Mouse (Mus musculus) midbrain, embryonic 15.5 days (tissue): ENCODE results near the gene Rbms3. TPM values are rescaled to one million over a fixed set of nuclear protein-coding genes. Genes with fewer than 3 reads are reported as not detected.
A peak's percentile ranks its signal among the peaks of the same experiment; 100 is the strongest.

Experiments used
- ATAC-seq: fragments of 200-750 bp; cut with Nextera tagmentation; replicated peaks from 2 replicates; pipeline ENCODE4 v1.8.0; 2017; ENCODE audit warnings: moderate TSS enrichment
- H3K27ac ChIP-seq: fragments of 300-500 bp; sonication (generic); 2 replicates; pipeline ENCODE4 v1.5.1; 2015; ENCODE audit warnings: mild to moderate bottlenecking, inconsistent platforms
- H3K27me3 ChIP-seq: fragments of 300-500 bp; sonication (generic); replicated peaks from 2 replicates; pipeline ENCODE4 v1.6.1; 2015; ENCODE audit warnings: inconsistent platforms
- H3K36me3 ChIP-seq: fragments of 300-500 bp; sonication (generic); replicated peaks from 2 replicates; pipeline ENCODE4 v1.6.1; 2015; ENCODE audit warnings: inconsistent platforms
- H3K4me1 ChIP-seq: fragments of 300-500 bp; sonication (generic); 2 replicates; pipeline ENCODE4 v1.6.1; 2015; ENCODE audit warnings: inconsistent platforms
- H3K4me2 ChIP-seq: fragments of 300-500 bp; sonication (generic); 2 replicates; pipeline ENCODE4 v1.6.1; 2015; ENCODE audit warnings: inconsistent platforms, mild to moderate bottlenecking, moderate library complexity
- H3K4me3 ChIP-seq: fragments of 300-500 bp; sonication (generic); 2 replicates; pipeline ENCODE4 v1.5.1; 2015; ENCODE audit warnings: mild to moderate bottlenecking, inconsistent platforms
- H3K9ac ChIP-seq: fragments of 300-500 bp; sonication (generic); 2 replicates; pipeline ENCODE4 v1.6.1; 2015; ENCODE audit warnings: mild to moderate bottlenecking, inconsistent platforms
- H3K9me3 ChIP-seq: fragments of 300-500 bp; sonication (generic); 2 replicates; pipeline ENCODE4 v1.6.1; 2016; ENCODE audit warnings: inconsistent platforms
- WGBS: fragments of 180-500 bp; shearing (Covaris S2); methylation state at CpG from one replicate; pipeline ENCODE4 v1.1.7; 2015; ENCODE audit warnings: mixed read lengths; 5-methylcytosine and 5-hydroxymethylcytosine counted together
- polyA plus RNA-seq: library from polyadenylated mRNA; unstranded; fragments of >200 nt; fragmentation: Nextera tagmentation; extraction: Ambion mirVana; gene quantifications from 2 replicates; pipeline ENCODE4 v1.2.1, GENCODE M21; 2015

Gene Rbms3
- polyA plus RNA-seq, 1 experiment from 2014 or later = 51.9 TPM

GRCm38 (mm10) chr9:116802602-116803001 lies 827.1 kb downstream of the Rbms3 start:
- Histone ChIP-seq H3K9me3 (no peaks in the 10 kb centered on the region), H3K4me1 (peaks cover 11% of the 10 kb centered on the region), H3K27ac (no peak overlapping the region), H3K9ac (no peak overlapping the region), H3K4me3 (no peak overlapping the region), H3K27me3 (no peaks in the 10 kb centered on the region), H3K36me3 (no peaks in the 10 kb centered on the region), H3K4me2 (no peak overlapping the region)
- no peak for ATAC-seq
- WGBS = 71% methylated on average over 7 of the region's 7 CpGs

GRCm38 (mm10) chr9:116795240-116795955 lies 834.3 kb downstream of the Rbms3 start:
- no peaks in the 10 kb centered on the region for H3K36me3 ChIP-seq
- no peak overlapping the region for H3K27ac ChIP-seq
- H3K9me3 ChIP-seq = no peaks in the 10 kb centered on the region
- whole genome bisulfite sequencing = 31% methylated on average over 2 of the region's 2 CpGs
- no peak overlapping the region for H3K4me3 ChIP-seq
- ATAC-seq = no peak
- H3K4me1 ChIP-seq = no peaks in the 10 kb centered on the region
- no peak overlapping the region for H3K4me2 ChIP-seq
- no peaks in the 10 kb centered on the region for H3K27me3 ChIP-seq
- no peak overlapping the region for H3K9ac ChIP-seq

- 84% methylated on average over 7 of the region's 7 CpGs for WGBS
- Histone ChIP-seq H3K4me3 (no peak overlapping the region), H3K4me2 (no peak overlapping the region), H3K9ac (no peak overlapping the region), H3K9me3 (no peaks in the 10 kb centered on the region), H3K4me1 (no peaks in the 10 kb centered on the region), H3K27ac (no peak overlapping the region), H3K36me3 (no peaks in the 10 kb centered on the region), H3K27me3 (no peaks in the 10 kb centered on the region)
- no peak for ATAC-seq
These were observed 837.9 kb downstream of the Rbms3 start for GRCm38 (mm10) chr9:116791850-116792249.

DNA sequence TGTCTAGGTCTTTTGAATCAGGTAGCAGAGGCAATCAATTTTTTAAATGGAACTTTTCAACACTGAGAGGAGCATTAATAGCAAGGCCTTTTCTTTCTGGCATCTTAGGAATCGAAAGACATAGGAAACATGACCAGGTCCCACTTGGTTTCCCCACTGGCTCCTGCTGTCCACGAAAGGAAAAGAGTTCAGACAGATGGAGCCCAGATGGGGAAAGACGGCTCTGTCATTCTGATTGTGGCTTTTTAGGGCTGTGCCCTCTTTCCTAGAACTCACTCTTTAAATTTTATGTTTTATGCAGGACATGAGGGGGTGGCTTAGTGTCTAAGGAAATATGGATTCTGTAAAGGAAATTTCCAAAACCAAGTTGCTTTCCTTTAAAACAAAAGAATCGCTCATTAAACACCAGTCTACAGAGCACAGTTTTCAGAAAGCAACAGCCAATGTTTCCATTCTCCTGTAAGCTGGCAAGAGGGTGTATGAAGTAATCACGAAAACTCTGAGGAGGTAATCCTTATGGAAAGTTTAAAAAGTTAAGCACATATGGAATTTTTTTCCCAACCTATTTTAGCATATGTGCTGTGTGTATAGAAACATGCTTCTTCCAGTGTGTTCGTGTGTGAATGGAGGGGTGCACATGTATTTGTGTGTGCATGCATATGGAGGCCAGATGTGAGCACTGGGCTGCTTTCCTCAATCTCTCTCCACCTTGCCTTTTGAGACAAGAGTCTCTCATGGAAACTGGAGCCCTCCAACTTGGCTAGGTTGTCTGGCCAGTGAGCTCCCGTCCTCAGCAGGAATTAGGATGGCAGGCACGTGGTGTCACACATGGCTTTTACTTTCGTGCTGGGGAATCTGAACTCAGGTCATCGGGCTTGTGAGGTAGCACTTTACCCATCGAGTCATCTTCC lies 843.3 kb downstream of the Rbms3 start:
- Histone ChIP-seq H3K9ac (no peak overlapping the region), H3K4me2 (no peak overlapping the region), H3K27me3 (no peaks in the 10 kb centered on the region), H3K36me3 (no peaks in the 10 kb centered on the region), H3K27ac (no peak overlapping the region), H3K9me3 (no peaks in the 10 kb centered on the region), H3K4me3 (no peak overlapping the region), H3K4me1 (0 out of 2 replicates have a peak, but pooled peaks cover 2% of the 10 kb centered on the region)
- ATAC-seq = no peak
- WGBS = 80% methylated on average over 11 of the region's 11 CpGs

GRCm38 (mm10) chr9:116771820-116772219 lies 857.9 kb downstream of the Rbms3 start:
- Histone ChIP-seq H3K27ac (no peak overlapping the region), H3K4me2 (no peak overlapping the region), H3K9ac (no peak overlapping the region), H3K4me1 (peaks cover 14% of the 10 kb centered on the region; the same call in 1 of the 2 replicates), H3K36me3 (no peaks in the 10 kb centered on the region), H3K4me3 (no peak overlapping the region), H3K9me3 (no peaks in the 10 kb centered on the region), H3K27me3 (no peaks in the 10 kb centered on the region)
- WGBS = 67% methylated on average over 3 of the region's 3 CpGs
- no peak for ATAC-seq

DNA sequence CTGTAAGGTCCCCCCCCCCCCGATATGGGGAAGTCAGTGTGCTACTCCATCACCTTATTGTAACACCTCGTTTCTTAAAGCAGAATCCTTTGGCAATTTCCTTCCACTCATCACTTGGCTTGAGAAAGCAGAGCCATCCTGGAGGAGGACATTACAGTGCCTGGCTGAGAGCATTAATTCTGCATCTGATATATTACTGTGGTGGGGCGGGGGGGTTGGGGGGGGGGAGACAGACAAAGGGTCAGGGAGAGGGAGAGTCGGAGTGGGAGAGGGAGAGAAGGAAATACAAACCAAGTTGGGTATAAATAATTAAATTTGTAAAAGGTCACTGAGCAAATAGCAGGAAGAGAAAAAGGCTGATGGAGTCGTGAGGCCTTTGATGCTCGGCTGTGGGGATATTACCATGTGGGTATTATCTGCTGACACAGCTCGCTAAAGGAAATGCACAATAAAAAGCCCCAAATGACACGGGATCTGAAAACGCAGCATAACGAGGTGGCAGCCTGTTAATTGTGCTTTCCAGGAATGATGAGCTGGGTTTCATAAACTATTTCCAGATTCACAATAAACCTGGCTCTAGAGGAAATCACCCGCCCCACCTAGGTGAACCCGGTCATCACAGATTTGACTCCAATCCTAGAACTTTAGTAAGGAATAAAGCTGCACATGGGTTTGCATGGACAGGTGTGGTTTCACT lies 860.2 kb downstream of the Rbms3 start:
- no peaks in the 10 kb centered on the region for H3K9me3 ChIP-seq
- H3K36me3 ChIP-seq = no peaks in the 10 kb centered on the region
- H3K27ac ChIP-seq = no peak overlapping the region
- H3K4me1 ChIP-seq = peaks cover 12% of the 10 kb centered on the region; the same call in 1 of the 2 replicates
- WGBS = 38% methylated on average over 12 of the region's 12 CpGs
- no peak overlapping the region for H3K4me3 ChIP-seq
- ATAC-seq = 0 out of 2 replicates have a peak, but pooled peaks have one; percentile 48
- no peak overlapping the region for H3K4me2 ChIP-seq
- no peaks in the 10 kb centered on the region for H3K27me3 ChIP-seq
- H3K9ac ChIP-seq = no peak overlapping the region

DNA sequence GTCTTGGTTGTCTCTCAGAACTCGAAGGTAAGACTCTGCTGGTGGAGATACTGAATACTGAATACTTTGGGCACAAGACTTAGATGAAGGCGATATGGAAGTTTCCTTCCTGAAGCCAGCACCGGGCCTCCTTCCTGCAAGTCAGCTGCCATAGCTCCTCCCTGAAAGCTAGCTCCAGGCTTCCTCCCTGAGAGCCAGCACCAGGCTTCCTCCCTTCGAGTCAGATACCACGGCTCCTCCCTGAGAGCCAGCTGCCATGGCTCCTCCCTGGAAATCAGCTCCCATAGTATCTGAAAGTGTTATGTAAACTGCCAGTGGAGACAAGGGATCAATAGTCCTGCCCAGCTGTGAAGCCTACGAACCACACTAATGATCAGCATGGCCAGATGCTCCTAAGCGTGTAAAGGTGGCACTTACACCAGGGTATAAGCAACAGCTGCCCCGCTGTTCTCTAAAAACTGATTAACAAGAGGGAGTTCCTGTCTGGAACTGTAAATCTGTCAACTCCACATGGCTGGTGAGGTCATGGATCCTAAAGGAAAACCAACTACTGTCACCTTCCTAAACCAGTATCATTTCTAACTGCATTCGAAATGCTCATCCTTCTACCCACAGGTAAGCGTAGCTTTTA lies 867.2 kb downstream of the Rbms3 start:
- Histone ChIP-seq H3K27me3 (no peaks in the 10 kb centered on the region), H3K9me3 (no peaks in the 10 kb centered on the region), H3K4me2 (no peak overlapping the region), H3K9ac (no peak overlapping the region), H3K4me1 (no peaks in the 10 kb centered on the region), H3K36me3 (no peaks in the 10 kb centered on the region), H3K27ac (no peak overlapping the region), H3K4me3 (no peak overlapping the region)
- no peak for ATAC-seq
- 75% methylated on average over 10 of the region's 10 CpGs for WGBS

DNA sequence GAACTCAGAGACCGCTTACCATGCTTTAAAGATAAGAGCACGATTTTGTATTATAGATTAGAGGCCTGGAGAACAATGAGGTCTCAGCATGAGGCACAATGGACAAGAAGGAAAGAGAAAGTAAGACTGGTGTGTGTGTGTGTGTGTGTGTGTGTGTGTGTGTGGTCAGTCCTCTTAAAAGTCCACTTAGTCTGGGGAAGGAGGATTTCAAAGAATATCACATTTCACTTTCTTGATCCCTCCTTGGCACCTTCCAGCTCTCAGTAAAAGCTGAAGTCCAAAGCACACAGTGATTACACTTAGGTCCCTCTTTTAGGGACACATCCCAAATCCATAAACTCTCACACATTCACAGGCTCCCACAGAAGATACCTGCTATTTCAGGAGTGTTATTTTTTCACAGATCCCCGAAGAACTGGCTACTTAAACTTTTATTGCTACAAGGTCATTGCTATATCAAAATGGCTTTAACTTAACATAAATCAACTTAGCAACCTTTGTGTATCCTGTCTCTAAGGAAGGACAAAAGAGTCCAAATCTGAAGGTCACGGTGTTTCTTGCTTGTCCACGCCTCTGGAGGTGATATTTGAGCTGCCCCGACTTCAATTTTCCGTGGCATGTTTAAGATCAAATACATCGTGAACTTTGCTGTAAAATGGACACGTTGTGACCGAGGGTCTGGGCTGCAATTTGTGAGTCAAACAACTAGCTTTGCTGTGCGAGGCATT lies 880.7 kb downstream of the Rbms3 start:
- H3K36me3 ChIP-seq = no peaks in the 10 kb centered on the region
- H3K4me1 ChIP-seq = no peaks in the 10 kb centered on the region
- 28% methylated on average over 11 of the region's 11 CpGs for WGBS
- H3K9ac ChIP-seq = no peak overlapping the region
- no peaks in the 10 kb centered on the region for H3K27me3 ChIP-seq
- no peak overlapping the region for H3K27ac ChIP-seq
- ATAC-seq = no peak
- no peak overlapping the region for H3K4me2 ChIP-seq
- H3K4me3 ChIP-seq = no peak overlapping the region
- no peaks in the 10 kb centered on the region for H3K9me3 ChIP-seq

DNA sequence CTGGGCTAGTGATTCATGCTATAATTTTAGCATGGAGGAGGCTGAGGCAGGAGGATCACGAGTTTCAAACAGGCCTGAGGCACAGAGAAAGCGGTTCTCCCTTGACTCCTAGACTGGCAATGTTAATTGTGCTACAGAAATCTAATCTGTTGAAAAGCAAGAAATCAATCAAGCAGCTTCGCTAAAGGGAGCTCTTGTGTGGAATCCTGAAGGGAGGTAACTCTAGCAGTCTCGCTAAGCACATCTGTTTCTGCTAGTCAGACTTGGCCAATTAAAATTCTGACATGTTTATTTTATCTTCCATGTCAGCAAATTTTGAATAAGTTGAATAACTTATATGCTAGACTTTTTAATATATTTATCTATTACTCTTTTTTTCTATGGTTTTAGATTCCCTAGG lies 881.4 kb downstream of the Rbms3 start:
- no peak overlapping the region for H3K4me2 ChIP-seq
- no peaks in the 10 kb centered on the region for H3K27me3 ChIP-seq
- no peak overlapping the region for H3K4me3 ChIP-seq
- H3K4me1 ChIP-seq = no peaks in the 10 kb centered on the region
- ATAC-seq = no peak
- H3K9me3 ChIP-seq = no peaks in the 10 kb centered on the region
- no peaks in the 10 kb centered on the region for H3K36me3 ChIP-seq
- WGBS = 45% methylated on average over 4 of the region's 4 CpGs
- no peak overlapping the region for H3K9ac ChIP-seq
- H3K27ac ChIP-seq = no peak overlapping the region

- no peaks in the 10 kb centered on the region for H3K36me3 ChIP-seq
- H3K9me3 ChIP-seq = no peaks in the 10 kb centered on the region
- no peaks in the 10 kb centered on the region for H3K4me1 ChIP-seq
- no peak overlapping the region for H3K9ac ChIP-seq
- no peaks in the 10 kb centered on the region for H3K27me3 ChIP-seq
- WGBS = 76% methylated on average over 3 of the region's 3 CpGs
- H3K4me3 ChIP-seq = no peak overlapping the region
- no peak overlapping the region for H3K4me2 ChIP-seq
- no peak overlapping the region for H3K27ac ChIP-seq
- ATAC-seq = no peak
These were observed 882.8 kb downstream of the Rbms3 start for GRCm38 (mm10) chr9:116746871-116747270.

GRCm38 (mm10) chr9:116737786-116738185 lies 891.9 kb downstream of the Rbms3 start:
- H3K27ac ChIP-seq = no peak overlapping the region
- H3K4me3 ChIP-seq = no peak overlapping the region
- H3K36me3 ChIP-seq = no peaks in the 10 kb centered on the region
- 89% methylated on average over 2 of the region's 2 CpGs for WGBS
- no peaks in the 10 kb centered on the region for H3K4me1 ChIP-seq
- H3K4me2 ChIP-seq = no peak overlapping the region
- ATAC-seq = no peak
- H3K27me3 ChIP-seq = no peaks in the 10 kb centered on the region
- no peaks in the 10 kb centered on the region for H3K9me3 ChIP-seq
- H3K9ac ChIP-seq = no peak overlapping the region
